Mouse (Mus musculus) kidney, postnatal 0 days (tissue): Measurements from ENCODE around the gene Sgcg. TPM values are rescaled to one million over a fixed set of nuclear protein-coding genes. Genes with fewer than 3 reads are reported as not detected.

Experiments used
- ATAC-seq: fragments of 200-750 bp; cut with Nextera tagmentation; replicated peaks from 2 replicates; pipeline ENCODE4 v1.8.0; 2017; ENCODE audit warnings: low read depth, moderate number of reproducible peaks, moderate TSS enrichment, moderate library complexity; ENCODE audit not compliant: low FRiP score
- DNase-seq: peaks from one replicate; pipeline ENCODE4 v3.0.0-alpha.2; 2016; ENCODE audit warnings: low spot score
- H3K27ac ChIP-seq: fragments of 300-500 bp; sonication (generic); 2 replicates; pipeline ENCODE4 v1.5.1; 2014; ENCODE audit warnings: mild to moderate bottlenecking
- H3K27me3 ChIP-seq: fragments of 300-500 bp; sonication (generic); 2 replicates; pipeline ENCODE4 v1.6.1; 2014; ENCODE audit warnings: low read length, mixed read lengths; ENCODE audit not compliant: insufficient read depth
- H3K36me3 ChIP-seq: fragments of 300-500 bp; sonication (generic); 2 replicates; pipeline ENCODE4 v1.6.1; 2014; ENCODE audit warnings: low read length, mixed read lengths; ENCODE audit not compliant: insufficient read depth
- H3K4me1 ChIP-seq: fragments of 300-500 bp; sonication (generic); replicated peaks from 2 replicates; pipeline ENCODE4 v1.6.1; 2014; ENCODE audit warnings: antibody characterized with exemption, low read length, mixed read lengths; ENCODE audit not compliant: insufficient read depth
- H3K4me2 ChIP-seq: fragments of 300-500 bp; sonication (generic); 2 replicates; pipeline ENCODE4 v1.6.1; 2014; ENCODE audit warnings: mild to moderate bottlenecking, low read length, moderate library complexity, mixed read lengths
- H3K4me3 ChIP-seq: fragments of 300-500 bp; sonication (generic); replicated peaks from 2 replicates; pipeline ENCODE4 v1.5.1; 2014; ENCODE audit warnings: low read depth, low read length
- H3K9ac ChIP-seq: fragments of 300-500 bp; sonication (generic); 2 replicates; pipeline ENCODE4 v1.6.1; 2014; ENCODE audit warnings: low read depth, low read length
- H3K9me3 ChIP-seq: fragments of 300-500 bp; sonication (generic); replicated peaks from 2 replicates; pipeline ENCODE4 v1.6.1; 2016; ENCODE audit warnings: low read length, inconsistent platforms, mixed read lengths
- CTCF ChIP-seq: IDR thresholded peaks from 2 replicates; pipeline ENCODE4 v1.5.1; 2016; ENCODE audit warnings: antibody characterized with exemption, low read depth, mild to moderate bottlenecking, moderate library complexity
- WGBS: fragments of 180-500 bp; shearing (Covaris S2); extraction: QIAGEN DNeasy Blood & Tissue Kit; methylation state at CpG from one replicate; pipeline ENCODE4 v1.1.7; 2014; 5-methylcytosine and 5-hydroxymethylcytosine counted together
- polyA plus RNA-seq: library from polyadenylated mRNA; unstranded; fragments of >200 nt; fragmentation: Nextera tagmentation; extraction: Ambion mirVana; gene quantifications from 2 replicates; pipeline ENCODE4 v1.2.1, GENCODE M21; 2015

Sgcg gene
- 0.60 and 1.2 TPM in 2 replicates for polyA plus RNA-seq

- no peaks in the 10 kb centered on the region for H3K4me1 ChIP-seq
- 0 out of 2 replicates have a peak within 1 kb of the TSS, but pooled peaks have one; percentile 31 for H3K27ac ChIP-seq
- no peak within 1 kb of the TSS for H3K9ac ChIP-seq
- ATAC-seq (no peak), DNase-seq (peak; percentile 57)
- H3K4me2 ChIP-seq, result peak within 1 kb of the TSS; percentile 10; the same call in 1 of the 2 replicates
- H3K9me3 ChIP-seq, result no peaks in the 10 kb centered on the region
- TF ChIP-seq CTCF, result no peak
- no peaks in the 10 kb centered on the region for H3K36me3 ChIP-seq
- no peak within 1 kb of the TSS for H3K4me3 ChIP-seq
- WGBS, result 18% methylated on average over 11 of the region's 11 CpGs
- H3K27me3 ChIP-seq, result no peaks in the 10 kb centered on the region
These were observed at the start of gene Sgcg for GRCm38 (mm10) chr14:61258352-61258751. Gene Sgcg, minus strand, starts transcription at chr14:61258490.

- Histone ChIP-seq H3K36me3 (no peaks in the 10 kb centered on the region), H3K9ac (no peak overlapping the region), H3K4me2 (no peak overlapping the region), H3K9me3 (no peaks in the 10 kb centered on the region), H3K27me3 (no peaks in the 10 kb centered on the region), H3K27ac (no peak overlapping the region), H3K4me1 (no peaks in the 10 kb centered on the region), H3K4me3 (no peak overlapping the region)
- no peak for ATAC-seq
- DNase-seq, result no peak
- TF ChIP-seq CTCF, result no peak
- WGBS, result 65% methylated on average over 4 of the region's 4 CpGs
These were observed 45.8 kb upstream of the Sgcg start for GRCm38 (mm10) chr14:61303969-61304609.

GRCm38 (mm10) chr14:61302428-61302827, 44.1 kb upstream of the Sgcg start:
- Histone ChIP-seq H3K9ac (no peak overlapping the region), H3K27me3 (no peaks in the 10 kb centered on the region), H3K4me1 (no peaks in the 10 kb centered on the region), H3K36me3 (no peaks in the 10 kb centered on the region), H3K4me3 (no peak overlapping the region), H3K9me3 (no peaks in the 10 kb centered on the region), H3K27ac (no peak overlapping the region), H3K4me2 (no peak overlapping the region)
- TF ChIP-seq CTCF, result no peak
- 76% methylated on average over 2 of the region's 2 CpGs for WGBS
- DNase-seq (no peak), ATAC-seq (no peak)

GRCm38 (mm10) chr14:61301323-61301722, 43.0 kb upstream of the Sgcg start:
- no peak overlapping the region for H3K4me2 ChIP-seq
- H3K27me3 ChIP-seq, result no peaks in the 10 kb centered on the region
- no peak overlapping the region for H3K9ac ChIP-seq
- H3K4me3 ChIP-seq, result no peak overlapping the region
- TF ChIP-seq CTCF, result no peak
- no peak for ATAC-seq
- no peaks in the 10 kb centered on the region for H3K4me1 ChIP-seq
- 52% methylated on average over 2 of the region's 2 CpGs for WGBS
- H3K36me3 ChIP-seq, result no peaks in the 10 kb centered on the region
- DNase-seq, result no peak
- H3K27ac ChIP-seq, result no peak overlapping the region
- H3K9me3 ChIP-seq, result no peaks in the 10 kb centered on the region

GRCm38 (mm10) chr14:61299810-61300209, 41.5 kb upstream of the Sgcg start:
- H3K27ac ChIP-seq, result no peak overlapping the region
- TF ChIP-seq CTCF, result no peak
- H3K9me3 ChIP-seq, result no peaks in the 10 kb centered on the region
- no peak overlapping the region for H3K9ac ChIP-seq
- DNase-seq (no peak), ATAC-seq (no peak)
- no peaks in the 10 kb centered on the region for H3K4me1 ChIP-seq
- no peaks in the 10 kb centered on the region for H3K36me3 ChIP-seq
- H3K27me3 ChIP-seq, result no peaks in the 10 kb centered on the region
- WGBS, result 89% methylated on average over 6 of the region's 6 CpGs
- H3K4me3 ChIP-seq, result no peak overlapping the region
- H3K4me2 ChIP-seq, result no peak overlapping the region

- peak overlapping the region; percentile 10; the same call in 1 of the 2 replicates for H3K4me2 ChIP-seq
These were observed 36.4 kb upstream of the Sgcg start for GRCm38 (mm10) chr14:61294738-61295079.

More at GRCm38 (mm10) chr14:61294738-61295079, 36.4 kb upstream of the Sgcg start:
- ATAC-seq (no peak), DNase-seq (peak; percentile 72)
- no peaks in the 10 kb centered on the region for H3K36me3 ChIP-seq
- H3K9me3 ChIP-seq, result no peaks in the 10 kb centered on the region
- peak; percentile 43 for TF ChIP-seq CTCF
- no peak overlapping the region for H3K27ac ChIP-seq
- WGBS, result 19% methylated on average over 6 of the region's 6 CpGs
- no peak overlapping the region for H3K9ac ChIP-seq
- no peak overlapping the region for H3K4me3 ChIP-seq
- H3K27me3 ChIP-seq, result no peaks in the 10 kb centered on the region
- H3K4me1 ChIP-seq, result no peaks in the 10 kb centered on the region
